Mouse (Mus musculus): ENCODE measurements around the gene Btbd35f10. TPM values are rescaled to one million over a fixed set of nuclear protein-coding genes. Genes with fewer than 3 reads are reported as not detected.
"Not testable (repeated sequence)": the region's sequence is repeated elsewhere in the genome, so short reads cannot be mapped to it uniquely, and the experiment has no call there.

The Btbd35f10 gene
- not detected in 2 replicates for polyA plus RNA-seq (2016; fragmentation: Nextera tagmentation; extraction: Ambion mirVana)

DNA sequence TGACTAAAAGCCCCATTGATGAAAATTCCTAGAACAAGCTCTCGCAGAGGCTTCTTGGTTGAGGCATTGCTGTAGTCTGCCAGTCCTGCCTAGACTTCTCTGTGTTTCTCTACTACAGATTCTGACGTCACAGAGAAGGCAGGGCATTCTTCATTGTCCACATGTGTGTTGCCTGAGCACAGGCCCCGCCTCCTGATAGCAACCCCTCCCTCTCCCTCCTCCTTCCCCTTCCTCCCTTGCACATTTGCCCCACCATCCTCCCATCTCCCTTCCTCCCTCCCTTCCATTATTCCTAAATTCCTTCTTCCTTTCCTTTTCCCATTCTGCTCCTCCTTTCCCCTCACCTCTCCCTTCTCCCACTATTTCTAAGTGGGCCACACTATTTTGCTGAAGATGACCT is at the start of gene Btbd35f10:
Btbd35f10 (minus strand) TSS at position 101 of the 400 bp plus-strand sequence.
- H3K27me3 ChIP-seq (replicated peaks; ENCODE audit: low read depth, poor library complexity, severe bottlenecking); H3K27ac ChIP-seq (replicated peaks); H3K4me3 ChIP-seq; H3K4me1 ChIP-seq; H3K9me3 ChIP-seq; DNase-seq (ENCODE audit: low spot score); H3K36me3 ChIP-seq (replicated peaks): not testable (repeated sequence)
- WGBS = no CpG with 5 or more reads among the region's 3 CpGs

Other genes starting within 250 kb of the Btbd35f10 start
- not detected in 2 replicates for gene Btbd35f18, start 52.7 kb downstream of the Btbd35f10 start, polyA plus RNA-seq (2016; fragmentation: Nextera tagmentation; extraction: Ambion mirVana)
- gene Btbd35f16, start 204.1 kb upstream of the Btbd35f10 start, polyA plus RNA-seq (2016; fragmentation: Nextera tagmentation; extraction: Ambion mirVana) = not detected in 2 replicates